Mouse (Mus musculus) monocyte, adult 5-6 weeks (primary cell): ENCODE results near the gene Ppp1cc. TPM values are rescaled to one million over a fixed set of nuclear protein-coding genes. Genes with fewer than 3 reads are reported as not detected.

ENCODE experiments used
- ATAC-seq: fragments of 153-309, 156-312 bp; replicated peaks from 2 replicates; pipeline ENCODE4 v1.8.0; 2017; ENCODE audit warnings: mild to moderate bottlenecking; ENCODE audit not compliant: low TSS enrichment, insufficient number of reproducible peaks, severe bottlenecking, poor library complexity, low FRiP score
- total RNA-seq: library from RNA; stranded (forward); fragments of 200-1000, 200-491, 200-594 nt; gene quantifications from 3 replicates; pipeline ENCODE4 v1.2.3, GENCODE M21; 2017

Ppp1cc gene
- 150 to 191 TPM (median 177 TPM) in 3 replicates for total RNA-seq

DNA sequence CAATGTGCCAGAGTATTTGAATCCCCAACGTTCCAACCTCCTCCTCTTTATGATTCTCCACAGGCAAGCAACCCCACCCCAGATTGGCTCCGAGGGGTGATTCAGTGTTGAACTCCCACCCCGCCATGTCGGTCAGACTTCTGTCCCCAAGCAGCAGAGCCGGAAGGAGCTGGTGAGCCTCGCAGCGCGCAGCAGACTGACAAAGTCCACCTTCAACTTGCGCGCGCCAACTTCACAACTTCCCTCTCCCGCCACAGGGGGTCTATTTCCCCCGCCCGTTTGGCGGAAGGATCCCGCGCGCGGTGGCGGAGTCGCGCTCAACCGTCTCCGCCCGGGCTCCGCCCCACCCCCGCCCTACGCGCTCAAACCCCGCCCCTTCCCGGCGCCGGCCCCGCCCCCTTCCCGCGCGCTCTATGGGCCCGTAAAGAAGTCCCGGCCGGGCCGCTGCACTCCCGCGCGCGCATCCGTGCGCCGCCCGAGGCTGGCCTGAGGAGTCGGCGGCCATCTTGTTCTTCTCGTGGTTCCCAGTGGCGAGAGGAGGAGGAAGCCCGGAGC is at the start of gene Ppp1cc:
Gene Ppp1cc, plus strand, starts transcription at position 452 of the 555 bp plus-strand sequence.
- peak; percentile 86 for ATAC-seq

DNA sequence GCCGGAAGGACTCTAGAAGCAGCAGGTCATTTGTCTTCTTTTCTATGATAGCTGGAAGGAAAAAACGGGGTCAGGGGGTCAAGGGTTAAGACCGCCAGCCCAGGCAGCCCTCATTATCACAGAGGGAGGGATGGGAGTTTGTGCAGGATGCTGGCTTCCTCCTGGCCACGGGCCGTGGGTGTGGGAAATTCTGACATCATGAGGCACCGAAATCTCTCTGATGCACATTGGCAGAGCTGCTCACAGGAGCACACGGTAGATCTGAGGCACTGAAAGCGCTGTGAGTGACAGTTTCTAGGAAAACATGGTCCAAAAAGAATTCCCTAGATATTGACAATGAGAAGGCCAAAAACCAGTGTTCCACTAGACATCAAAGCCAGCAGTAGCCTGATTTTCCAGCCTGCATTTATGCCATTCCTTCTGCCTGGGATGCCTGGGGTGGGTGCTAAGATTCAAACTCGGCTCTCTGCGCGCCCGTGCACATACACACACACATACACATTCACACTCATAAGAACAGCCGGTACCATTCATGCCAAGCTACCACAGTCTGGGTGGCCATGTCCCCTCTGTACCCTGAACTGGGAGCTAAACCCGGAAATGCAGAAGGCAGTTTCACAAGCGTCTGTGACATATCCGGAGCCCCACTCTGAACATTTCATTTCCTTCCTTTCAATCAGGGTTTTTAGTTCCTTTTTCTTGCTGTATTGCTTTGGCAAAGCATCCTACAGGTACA is 48.6 kb upstream of the Ppp1cc start:
- no peak for ATAC-seq

DNA sequence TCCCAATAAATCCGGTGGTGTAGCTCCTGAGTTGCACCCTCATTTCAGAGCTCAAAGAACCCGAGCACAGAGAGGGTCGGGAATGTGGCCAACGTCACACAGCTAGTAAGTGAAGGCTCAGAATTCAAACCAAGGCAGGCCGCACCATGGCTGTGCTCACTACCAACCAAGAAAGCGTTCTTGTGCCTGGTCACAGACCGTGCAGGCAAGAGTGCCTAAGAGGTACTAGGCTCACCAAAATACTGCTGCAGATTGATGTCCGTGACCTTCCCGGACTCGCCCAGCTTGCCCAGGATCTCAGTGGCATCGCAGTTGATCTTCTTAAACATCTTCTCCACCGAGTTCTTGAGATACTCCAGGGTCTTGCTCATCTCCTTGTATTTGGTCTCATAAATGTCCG is 47.5 kb upstream of the Ppp1cc start:
- no peak for ATAC-seq

DNA sequence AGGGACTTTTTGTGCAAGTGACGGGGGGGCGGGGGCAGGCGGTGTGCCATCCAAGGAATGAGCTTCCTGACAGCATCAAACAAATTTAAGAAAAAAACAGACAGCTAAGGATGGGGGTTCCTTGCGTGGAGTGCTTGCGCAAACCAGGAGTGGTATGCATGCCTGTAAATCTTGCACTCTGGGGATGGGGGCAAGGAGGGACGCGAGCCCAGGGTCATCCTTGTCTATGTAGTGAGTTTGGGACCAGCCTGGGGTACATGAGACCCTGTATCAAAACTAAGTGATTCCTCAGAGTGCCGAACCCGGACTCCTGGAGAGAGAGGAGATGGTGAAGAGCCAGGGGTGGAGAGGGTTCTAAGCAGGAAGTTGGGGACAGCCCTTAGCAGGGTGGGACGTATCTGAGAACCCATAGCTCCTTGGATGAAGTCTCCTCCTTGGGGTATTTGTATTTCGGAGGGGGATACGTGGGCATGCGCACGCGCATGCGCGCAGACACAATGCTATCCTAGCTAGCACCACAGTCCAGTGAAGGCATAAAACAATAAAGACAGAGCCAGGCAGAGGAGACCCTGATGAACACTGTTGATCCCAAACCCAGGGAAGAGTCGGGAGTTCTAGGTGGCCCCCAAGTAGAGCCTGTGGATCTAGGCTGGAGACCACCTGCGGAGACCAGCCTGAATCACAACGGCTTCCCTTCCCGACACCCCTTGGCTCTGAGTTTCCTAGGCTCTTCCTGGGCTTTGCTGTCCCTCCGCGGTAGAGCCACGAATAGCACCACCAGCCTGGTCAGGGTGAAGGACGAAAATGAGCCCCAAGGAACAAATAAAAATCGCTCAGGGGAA is 46.8 kb upstream of the Ppp1cc start:
- ATAC-seq: no peak

DNA sequence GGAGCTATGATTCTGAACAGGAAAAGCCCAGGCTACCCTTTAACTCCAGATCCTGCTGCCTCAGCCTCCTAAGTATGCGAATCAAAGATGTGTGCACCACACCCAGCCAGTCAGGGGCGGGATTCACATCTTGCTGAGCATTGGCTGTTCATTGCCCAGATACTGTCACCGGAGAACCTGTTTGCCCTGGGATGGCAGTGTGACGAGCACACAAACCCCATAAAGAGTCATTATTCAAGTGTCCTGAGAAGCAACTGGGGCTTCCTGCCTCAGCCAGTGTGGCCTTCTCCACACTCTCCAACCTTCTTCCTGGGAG is 46.2 kb upstream of the Ppp1cc start:
- no peak for ATAC-seq

DNA sequence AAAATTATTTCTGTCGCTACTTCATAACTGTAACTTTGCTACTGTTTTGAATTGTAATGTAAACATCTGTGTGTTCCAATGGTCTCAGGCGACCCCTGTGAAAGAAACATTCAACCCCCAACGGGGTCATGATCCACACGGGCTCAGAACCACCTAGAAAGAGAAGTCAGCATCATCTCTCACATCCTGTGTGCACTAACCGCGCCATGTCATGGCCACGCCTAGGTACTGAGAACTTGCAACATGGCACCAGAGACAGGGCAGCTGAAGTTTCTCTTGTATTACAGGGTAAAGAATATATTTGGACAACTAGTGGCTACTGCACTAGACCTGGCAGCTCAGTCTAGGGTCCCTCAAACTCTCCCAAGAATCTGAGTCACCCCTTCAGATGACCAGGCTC is 44.6 kb upstream of the Ppp1cc start:
- ATAC-seq: no peak

DNA sequence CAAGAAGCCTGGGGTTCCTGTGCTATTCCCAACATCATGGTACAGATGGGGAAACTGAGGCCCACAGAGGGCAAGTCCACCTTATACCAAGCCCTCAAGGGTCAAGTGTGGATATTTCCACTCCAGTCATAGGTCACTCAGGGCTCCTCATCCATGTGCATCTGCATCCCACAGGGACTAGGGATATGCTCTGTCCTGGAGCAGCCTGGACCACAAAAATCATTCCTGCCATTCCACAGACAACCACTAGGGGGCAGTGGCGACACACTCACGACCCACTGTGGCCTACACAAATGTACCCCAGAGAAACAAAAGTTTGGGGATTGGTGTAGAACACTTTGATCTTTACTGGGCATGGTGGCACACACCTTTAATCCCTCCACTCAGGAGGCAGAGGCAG is 43.9 kb upstream of the Ppp1cc start:
- peak; percentile 71 for ATAC-seq

DNA sequence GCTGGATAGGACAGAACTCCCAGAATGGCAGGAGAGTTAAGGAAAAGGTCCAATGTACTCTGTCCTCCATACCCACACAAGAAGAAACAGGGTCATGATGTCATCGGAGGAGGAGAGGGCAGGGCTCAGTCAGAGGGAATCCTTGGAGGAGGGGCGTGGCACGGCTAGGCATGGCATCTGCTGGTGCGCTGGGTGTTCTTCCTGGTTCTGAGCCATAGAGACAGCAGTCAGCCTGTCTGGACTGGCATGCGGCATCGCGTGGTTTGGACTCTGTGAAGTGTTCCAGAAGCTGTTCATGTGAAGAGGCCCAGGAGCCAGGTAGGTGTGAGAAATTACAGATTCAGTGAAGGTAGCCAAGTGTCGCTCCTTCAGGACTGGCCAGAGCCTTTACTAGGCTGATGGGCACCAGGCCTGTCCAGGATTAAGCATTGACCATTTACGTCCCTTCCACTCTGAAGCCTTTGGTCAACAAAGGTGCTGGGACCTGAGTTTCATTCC is 42.8 kb upstream of the Ppp1cc start:
- no peak for ATAC-seq

DNA sequence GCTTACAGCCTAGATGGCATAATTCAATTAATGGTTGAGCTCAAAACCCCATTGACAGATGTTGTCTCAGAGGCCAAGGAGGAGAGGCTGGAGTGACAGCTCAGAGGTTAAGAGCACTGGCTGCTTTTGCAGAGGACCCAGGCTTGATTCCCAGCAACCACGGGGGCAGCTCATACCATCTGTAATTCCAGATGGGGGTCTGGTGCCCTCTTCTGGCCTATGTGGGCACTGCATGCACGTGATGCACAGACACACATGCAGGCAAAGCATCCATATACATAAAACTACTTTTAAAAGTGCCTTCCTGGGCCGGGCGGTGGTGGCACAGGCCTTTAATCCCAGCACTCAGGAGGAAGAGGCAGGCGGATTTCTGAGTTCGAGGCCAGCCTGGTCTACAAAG is 41.8 kb upstream of the Ppp1cc start:
- ATAC-seq: no peak

DNA sequence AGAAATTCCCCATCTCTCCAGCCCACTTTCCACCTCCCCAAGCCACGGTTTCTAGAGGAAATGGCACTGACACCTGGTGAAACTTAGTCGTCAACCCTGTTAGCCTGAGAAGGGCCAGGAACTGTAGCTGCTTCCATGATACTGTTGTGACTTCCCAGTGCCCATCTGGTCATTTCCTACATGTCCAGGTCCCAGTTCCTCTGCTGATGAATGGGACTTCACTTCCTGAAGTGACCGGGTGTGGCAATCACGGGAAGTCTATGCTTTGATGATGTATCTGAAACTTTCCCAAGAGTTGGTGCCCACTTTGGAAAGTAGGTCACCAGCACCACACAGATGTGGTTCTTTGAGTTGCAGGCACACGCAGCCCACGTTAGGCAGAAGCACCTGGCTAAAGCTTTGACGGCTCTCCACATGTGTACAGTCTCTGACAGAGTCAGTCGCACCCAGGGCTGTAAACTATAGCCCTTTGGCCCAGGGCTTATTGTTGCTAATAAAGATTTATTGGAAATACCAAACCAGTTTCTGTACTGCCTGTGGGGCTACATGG is 32.8 kb upstream of the Ppp1cc start:
- no peak for ATAC-seq

DNA sequence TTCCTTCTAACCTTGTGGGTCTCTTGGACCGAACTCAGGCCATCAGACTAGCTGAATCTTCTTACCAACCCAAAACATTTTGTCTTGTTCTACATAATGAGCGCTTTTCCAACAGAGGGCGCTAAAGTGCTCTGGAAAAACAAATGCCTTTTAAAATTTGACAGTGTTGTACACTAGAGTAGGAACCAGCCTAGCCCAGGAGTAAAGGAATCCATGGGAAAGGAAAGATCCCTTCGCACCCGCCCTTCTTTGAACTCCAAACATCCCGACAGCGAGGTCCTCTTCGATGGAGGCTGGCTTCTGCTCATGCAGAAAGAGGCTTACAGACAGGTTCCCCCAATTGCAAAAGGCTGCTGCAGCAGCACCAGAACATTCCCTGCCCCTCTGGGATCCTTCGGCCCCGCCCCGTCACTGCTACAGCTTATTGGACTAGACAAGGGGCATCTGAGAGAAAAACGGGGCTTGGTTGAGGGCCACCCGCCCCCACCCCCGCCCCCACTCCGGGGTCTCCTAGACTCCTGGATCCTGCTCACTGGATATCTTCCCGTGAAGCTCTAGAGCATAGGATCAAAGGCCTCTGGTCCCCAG is 28.9 kb upstream of the Ppp1cc start:
- no peak for ATAC-seq

DNA sequence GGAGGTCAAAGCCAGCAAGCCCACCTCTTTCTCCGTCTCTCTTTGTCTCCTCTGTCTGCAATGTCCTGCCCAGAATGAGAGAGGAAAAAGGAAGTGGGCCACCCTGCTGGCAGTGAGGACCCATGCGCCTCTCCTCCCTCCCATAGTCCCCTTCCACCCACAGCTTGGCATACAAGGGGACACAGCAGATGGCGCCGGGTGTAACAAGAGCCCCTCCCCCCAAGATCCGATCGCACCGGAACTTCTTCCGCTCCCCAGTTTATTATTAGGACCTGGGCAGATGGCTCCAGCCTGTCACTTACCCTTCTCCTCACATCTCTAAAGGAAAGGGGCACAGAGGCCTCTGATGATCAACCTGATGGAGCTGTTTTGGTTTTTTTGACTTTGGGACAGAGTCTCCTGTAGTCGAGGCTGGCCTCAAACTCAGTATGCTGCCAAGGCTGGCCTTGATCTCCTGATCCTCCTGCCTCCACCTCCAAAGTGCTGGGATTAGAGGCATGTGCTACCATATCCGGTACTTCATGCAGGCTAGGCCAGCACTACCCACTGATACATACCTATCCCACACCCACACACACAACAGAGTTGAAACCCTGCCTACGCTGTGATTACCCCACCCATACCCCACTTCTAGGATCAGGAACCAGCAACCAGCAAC is 27.6 kb upstream of the Ppp1cc start:
- no peak for ATAC-seq

DNA sequence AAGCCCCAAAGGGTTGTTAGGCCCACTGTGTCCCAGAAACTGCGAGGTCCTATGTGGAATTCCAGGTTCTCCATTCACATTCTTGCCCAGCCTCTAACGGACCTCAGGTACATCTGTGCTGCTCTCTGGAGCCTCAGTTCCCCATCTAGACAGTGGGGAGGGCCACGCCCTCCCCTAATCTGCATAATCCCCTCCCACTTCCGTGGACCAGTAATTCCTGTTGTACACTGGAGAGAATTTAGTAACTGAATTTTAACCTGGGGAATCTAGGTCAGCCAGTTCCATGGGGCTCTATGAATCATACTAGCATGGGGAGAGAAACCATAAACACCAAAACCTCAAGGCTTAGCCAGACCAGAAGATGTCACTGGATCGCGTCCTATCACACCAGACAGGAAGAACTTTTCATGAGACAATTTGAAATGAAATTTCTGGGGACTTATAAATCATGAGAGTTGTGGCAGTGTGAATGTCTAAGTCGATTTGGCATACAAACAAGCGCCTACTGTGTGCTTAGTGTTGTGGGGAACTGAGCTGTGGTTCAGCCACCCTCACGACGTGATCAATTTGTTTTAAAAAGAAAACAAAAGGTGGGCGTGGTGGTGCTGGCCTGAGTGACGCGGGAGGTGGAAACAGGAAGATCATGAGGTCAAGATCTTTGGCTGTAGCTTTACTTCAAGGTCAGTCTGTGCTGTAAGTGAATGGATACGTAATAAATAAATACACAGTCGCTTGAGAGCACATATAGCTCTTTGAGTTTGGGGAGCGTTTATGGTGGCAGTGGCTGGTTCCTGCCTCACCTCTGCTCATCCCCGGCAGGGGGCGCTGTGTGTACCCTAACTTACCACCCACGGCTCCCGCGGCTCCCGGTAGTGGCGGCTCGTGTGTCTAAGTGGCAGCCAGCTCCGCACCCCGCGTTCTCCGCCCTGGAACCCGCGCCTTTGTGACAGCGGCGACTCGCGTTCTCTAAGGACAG is 26.7 kb upstream of the Ppp1cc start:
- ATAC-seq: peak; percentile 74

DNA sequence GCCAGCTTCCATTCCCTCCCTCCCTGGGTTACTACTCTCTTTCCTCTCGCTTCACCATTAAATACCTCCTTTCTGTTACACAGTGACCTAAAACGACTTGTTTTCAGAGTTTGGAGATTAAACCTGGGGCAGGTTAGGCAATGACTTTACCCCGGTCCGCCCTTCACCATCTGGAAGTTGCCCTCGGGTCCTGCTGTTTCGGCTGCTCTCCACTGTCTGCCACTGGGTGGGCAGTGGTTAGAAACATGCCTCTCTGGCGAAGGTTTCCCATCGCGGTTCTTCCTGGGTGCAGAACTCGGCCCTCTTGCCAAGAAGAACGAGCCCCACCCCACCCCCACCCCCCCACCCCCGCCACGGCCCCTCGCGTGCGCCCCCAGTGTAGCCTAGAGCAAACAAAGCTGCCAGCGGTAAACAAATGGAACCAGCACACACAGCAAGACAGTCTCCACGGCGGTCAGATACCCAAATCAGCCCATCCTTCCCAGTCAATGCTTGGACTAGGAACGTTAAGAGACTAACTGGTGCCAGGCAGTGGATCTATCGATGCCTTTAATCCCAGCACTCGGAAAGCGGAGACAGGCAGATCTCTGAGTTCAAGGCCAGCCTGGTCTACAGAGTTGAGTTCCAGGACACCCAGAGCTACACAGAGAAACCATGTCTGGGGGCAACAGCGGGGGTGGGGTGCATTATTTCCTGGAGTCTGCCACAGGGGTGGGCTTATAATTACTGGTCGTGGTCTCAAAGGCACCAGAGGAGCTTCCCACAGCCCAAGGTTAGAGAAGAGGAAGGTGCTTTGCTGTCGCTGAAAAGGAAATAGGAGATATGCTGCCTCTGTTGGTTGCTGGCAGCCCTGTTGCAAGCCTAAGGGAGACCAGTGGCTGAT is 25.7 kb upstream of the Ppp1cc start:
- ATAC-seq: no peak

DNA sequence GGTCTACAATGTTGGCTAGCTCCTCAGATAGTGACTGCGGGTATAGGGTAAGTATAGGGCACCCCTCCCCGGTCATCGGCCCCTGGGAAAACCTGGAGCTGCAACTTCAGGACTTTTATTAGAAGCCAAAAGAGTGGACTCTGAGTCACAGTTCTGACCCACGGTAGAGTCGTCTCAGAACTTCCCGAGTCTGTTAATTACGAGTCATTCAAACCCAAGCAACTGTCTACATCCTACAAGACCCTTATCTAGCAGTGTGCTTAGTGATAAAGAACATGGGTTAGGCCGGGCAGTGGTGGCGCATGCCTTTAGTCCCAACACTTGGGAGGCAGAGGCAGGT is 25.1 kb upstream of the Ppp1cc start:
- ATAC-seq: no peak

DNA sequence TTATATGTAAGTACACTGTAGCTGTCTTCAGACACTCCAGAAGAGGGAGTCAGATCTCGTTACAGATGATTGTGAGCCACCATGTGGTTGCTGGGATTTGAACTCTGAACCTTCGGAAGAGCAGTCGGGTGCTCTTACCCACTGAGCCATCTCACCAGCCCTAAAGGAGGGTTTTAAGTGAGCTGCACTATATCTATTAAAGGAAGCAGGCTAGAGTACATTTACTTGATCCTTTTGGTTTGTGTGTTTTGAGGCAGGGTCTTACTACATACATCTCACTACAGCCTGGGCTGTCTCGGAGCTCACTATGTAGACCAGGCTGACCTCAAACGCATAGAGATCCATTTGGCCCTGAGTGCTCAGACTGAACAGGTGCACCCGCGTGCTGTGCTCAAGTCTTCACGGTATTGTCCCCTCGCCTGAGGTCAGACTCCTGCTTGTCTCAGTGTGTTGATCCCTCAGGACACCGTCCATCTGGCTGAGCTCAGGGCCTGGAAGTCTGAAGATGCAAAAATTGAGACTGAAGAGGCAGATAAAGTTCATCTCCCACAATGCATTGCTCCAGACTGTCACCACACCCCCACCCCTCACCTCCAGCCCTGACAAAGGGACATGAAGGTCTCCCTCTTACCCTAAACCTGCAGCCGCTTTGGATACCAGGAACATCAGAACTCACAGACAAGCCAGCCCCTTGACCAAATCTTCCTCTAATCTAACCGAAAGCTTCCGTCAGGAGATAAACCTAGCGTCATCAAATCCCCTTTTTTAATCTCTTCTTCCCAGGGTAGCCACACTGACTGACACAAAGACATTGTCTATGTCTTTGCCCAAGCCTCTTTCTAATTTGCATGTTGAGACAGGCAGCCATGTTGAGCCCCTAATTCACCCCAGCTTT is 23.4 kb upstream of the Ppp1cc start:
- ATAC-seq: no peak
